31 mouse cellular contexts compared by ENCODE assay signal in the genomic region with DNA sequence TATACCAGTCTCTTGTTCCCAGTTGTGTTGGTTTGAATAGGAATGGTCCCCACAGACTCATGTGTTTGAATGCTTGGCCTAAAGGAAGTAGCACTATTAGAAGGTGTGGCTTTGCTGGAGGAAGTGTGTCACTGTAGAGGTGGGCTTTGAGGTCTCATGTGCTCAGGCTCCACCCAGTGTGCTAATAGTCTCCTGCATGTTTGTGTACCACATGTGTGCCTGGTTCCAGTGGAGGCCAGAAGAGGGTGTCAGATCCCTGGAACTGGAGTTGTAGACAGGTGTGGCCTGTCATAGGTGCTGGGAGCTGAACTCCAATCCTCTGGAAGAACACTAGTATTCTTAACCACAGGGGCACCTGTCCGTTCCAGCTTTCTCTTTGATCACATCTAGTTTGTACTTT. TPM values are rescaled to one million over a fixed set of nuclear protein-coding genes. Genes with fewer than 3 reads are reported as not detected.
A peak's percentile ranks its signal among the peaks of the same experiment; 100 is the strongest.
DNase-seq lines count a peak whose midpoint lies in the region; ATAC-seq lines count a peak whose summit lies in the region.
"Had no signal": no experiment of that assay in that cellular context is flagged by ENCODE, and none has a peak within 500 bp of the region (broad histone marks: within the 10 kb centered on the region; RNA-seq: fewer than 3 reads in every experiment).

No protein-coding gene starts in this region.

- H3K36me3 ChIP-seq in limb, embryonic 10.5 days, result no peaks in the 10 kb centered on the region
- H3K36me3 ChIP-seq: embryonic facial prominence, embryonic 12.5 days; heart, embryonic 13.5 days; liver, embryonic 13.5 days had no signal

- DNase-seq in heart, adult 11 months, result peak; percentile 72
- no peak for DNase-seq in heart, adult 9 months (ENCODE audit: low spot score in 2 of 2)
- DNase-seq in testis, postnatal 10 days (ENCODE audit: low spot score), result peak; percentile 31
- no peak for DNase-seq in testis, postnatal 14 days (ENCODE audit: low spot score)
- peak; percentile 26 for DNase-seq in limb, embryonic 10.5 days (ENCODE audit: low spot score)
- DNase-seq: adrenal gland, postnatal 14 days; cerebellum, adult 11 months; cerebellum, adult 9-10 months; cerebellum, postnatal 36 days; embryo, embryonic 11 days; gastrocnemius, postnatal 25 days; heart, adult 18-20 months; heart, postnatal 10 days; kidney, adult 8-10 months; kidney, postnatal 4 days; liver, embryonic 13.5 days; lung, adult 2 months; lung, postnatal 10 days; right cerebral cortex, postnatal 25 days; spleen, adult 18-20 months; thymus, postnatal 14 days had no signal

- no peak overlapping the region for H3K4me3 ChIP-seq in limb, embryonic 10.5 days
- H3K4me3 ChIP-seq: embryonic facial prominence, embryonic 12.5 days; forebrain, embryonic 13.5 days; heart, embryonic 13.5 days; liver, embryonic 13.5 days had no signal

- H3K27me3 ChIP-seq in limb, embryonic 10.5 days (ENCODE audit: low read depth, poor library complexity, severe bottlenecking), result no peaks in the 10 kb centered on the region; the same call in 1 of the 2 replicates
- H3K27me3 ChIP-seq: embryonic facial prominence, embryonic 12.5 days had no signal

- H3K9me3 ChIP-seq in limb, embryonic 10.5 days (replicated peaks), result no peaks in the 10 kb centered on the region
- H3K9me3 ChIP-seq: embryonic facial prominence, embryonic 12.5 days; forebrain, embryonic 13.5 days; heart, embryonic 13.5 days; liver, embryonic 13.5 days had no signal

- no peak for ATAC-seq in erythroblast, adult 5-6 weeks (replicated peaks; ENCODE audit: low FRiP score, poor library complexity, severe bottlenecking)
- ATAC-seq in erythroid progenitor cell, adult 5-6 weeks (replicated peaks; ENCODE audit: low FRiP score, poor library complexity, severe bottlenecking), result no peak
- ATAC-seq: CD4-positive, CD25-positive, alpha-beta regulatory T cell, adult 4 months; forebrain, embryonic 13.5 days; hindbrain, embryonic 16.5 days; intestine, embryonic 16.5 days; midbrain, embryonic 16.5 days had no signal

- WGBS in limb, embryonic 10.5 days, result 94% methylated on average over 1 of the region's 1 CpGs

- H3K27ac ChIP-seq in limb, embryonic 10.5 days, result no peak overlapping the region
- H3K27ac ChIP-seq: embryonic facial prominence, embryonic 12.5 days; forebrain, embryonic 13.5 days; heart, embryonic 13.5 days; kidney, postnatal 0 days; liver, embryonic 13.5 days had no signal

- peaks cover 11% of the 10 kb centered on the region for H3K4me1 ChIP-seq in limb, embryonic 10.5 days
- H3K4me1 ChIP-seq: embryonic facial prominence, embryonic 12.5 days had no signal

RNA-seq across cellular contexts. Expression of gene Dnah1, which starts 3.5 kb away (rescaled TPM):
- polyA plus RNA-seq in limb, embryonic 10.5 days (2016; fragmentation: Nextera tagmentation; extraction: Ambion mirVana), result 3.6 and 5.6 TPM in 2 replicates
- total RNA-seq in erythroblast, adult 5-6 weeks (2015; ENCODE audit: low replicate concordance), result not detected in 2 replicates
- total RNA-seq in erythroblast, adult 5-6 weeks (2017; ENCODE audit: low replicate concordance), result under 0.01 TPM in 1 of 2 replicates, not detected in the other
- 0.36 TPM in 1 of 2 replicates, not detected in the other for total RNA-seq in erythroid progenitor cell, adult 5-6 weeks (2015; ENCODE audit: low replicate concordance)
- total RNA-seq in erythroid progenitor cell, adult 5-6 weeks (2017; ENCODE audit: low replicate concordance), result under 0.01 TPM in 1 of 2 replicates, not detected in the other

RNA-seq across cellular contexts. Expression of gene Capn7, which starts 9.2 kb away (rescaled TPM):
- polyA plus RNA-seq in limb, embryonic 10.5 days (2016; fragmentation: Nextera tagmentation; extraction: Ambion mirVana), result 22.8 and 31.1 TPM in 2 replicates
- total RNA-seq in erythroblast, adult 5-6 weeks (2015; ENCODE audit: low replicate concordance), result 10.0 and 17.3 TPM in 2 replicates
- total RNA-seq in erythroblast, adult 5-6 weeks (2017; ENCODE audit: low replicate concordance), result 13.0 and 17.7 TPM in 2 replicates
- total RNA-seq in erythroid progenitor cell, adult 5-6 weeks (2015; ENCODE audit: low replicate concordance), result 18.0 and 29.9 TPM in 2 replicates
- total RNA-seq in erythroid progenitor cell, adult 5-6 weeks (2017; ENCODE audit: low replicate concordance), result 19.0 and 23.8 TPM in 2 replicates

Comparison
In these comparisons a context has a peak if more than half of its experiments do, and no peak if none do; other contexts are left out.
1. DNase-seq: peak in heart, adult 11 months (single experiment), testis, postnatal 10 days (single experiment) and limb, embryonic 10.5 days (single experiment); none in heart, adult 9 months (0 of 2) and testis, postnatal 14 days (single experiment).